Comparison of ENCODE assay signal across 8 mouse cellular contexts in the genomic region with DNA sequence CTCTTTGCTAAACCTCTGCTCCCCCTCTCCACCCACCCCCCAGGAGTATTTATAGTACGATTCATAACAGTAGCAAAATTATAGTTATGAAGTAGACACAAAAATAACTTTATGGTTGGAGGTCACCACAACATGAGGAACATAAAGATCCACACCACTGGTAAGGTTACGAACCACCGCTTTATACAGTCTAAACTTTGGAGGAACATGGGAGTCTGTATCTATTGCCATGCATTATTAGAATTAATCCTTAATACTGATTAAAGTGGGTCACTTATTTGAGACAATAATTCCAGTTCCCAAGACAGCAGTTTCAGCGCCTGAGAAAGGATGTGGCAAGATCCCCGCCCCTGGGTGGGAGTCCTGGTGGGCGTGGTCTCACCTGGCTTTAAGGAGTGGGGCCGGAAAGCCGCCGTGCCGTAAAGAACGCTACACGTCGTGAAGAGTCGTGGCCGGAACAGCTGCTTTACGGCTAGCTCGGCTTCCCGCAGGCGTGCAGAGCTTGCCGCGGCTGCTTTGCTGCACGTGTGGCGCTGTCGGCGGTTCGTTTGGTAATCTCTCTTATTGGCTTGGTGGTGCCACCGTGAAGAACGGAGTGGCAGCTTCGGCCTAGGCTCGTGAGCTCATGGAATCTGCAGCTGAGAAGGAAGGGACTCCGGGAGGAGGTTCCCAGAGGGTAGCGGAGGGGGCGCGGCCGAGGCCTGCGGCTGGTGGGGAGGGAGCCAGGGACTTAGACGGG. TPM values are rescaled to one million over a fixed set of nuclear protein-coding genes. Genes with fewer than 3 reads are reported as not detected.
DNase-seq lines count a peak whose midpoint lies in the region; ATAC-seq and TF ChIP-seq lines count a peak whose summit lies in the region.

TSS of gene Znhit6 (plus strand) at position 463 of the 739 bp plus-strand sequence.

- H3K4me3 ChIP-seq in hindbrain, embryonic 10.5 days, result peak within 1 kb of the TSS; percentile 88
- peak within 1 kb of the TSS; percentile 67 for H3K4me3 ChIP-seq in lung, postnatal 0 days (ENCODE audit: low read depth, low read length)

- H3K9me3 ChIP-seq in hindbrain, embryonic 10.5 days, result no peaks in the 10 kb centered on the region
- no peaks in the 10 kb centered on the region for H3K9me3 ChIP-seq in lung, postnatal 0 days (ENCODE audit: low read length)

- peak; percentile 93 for DNase-seq in MN1 (ENCODE audit: low spot score)
- peak; percentile 95 for DNase-seq in cerebellum, adult 9-10 months
- DNase-seq in hindbrain, embryonic 10.5 days (ENCODE audit: low spot score), result peak; percentile 95
- DNase-seq in layer of hippocampus, adult 9-11 months, result peak; percentile 95
- peak; percentile 97 for DNase-seq in lung, postnatal 0 days (ENCODE audit: low spot score)
- DNase-seq in ovary, postnatal 14 days (ENCODE audit: low spot score), result peak; percentile 87
- peak; percentile 95 for DNase-seq in thymus, postnatal 14 days

- peak within 1 kb of the TSS; percentile 33 for H3K9ac ChIP-seq in lung, postnatal 0 days (replicated peaks; ENCODE audit: low read depth)

- H3K4me1 ChIP-seq in hindbrain, embryonic 10.5 days (replicated peaks), result peaks cover 18% of the 10 kb centered on the region
- peaks cover 4% of the 10 kb centered on the region; the same call in 1 of the 2 replicates for H3K4me1 ChIP-seq in lung, postnatal 0 days (ENCODE audit: insufficient read depth, low read depth, low read length)

- H3K27ac ChIP-seq in hindbrain, embryonic 10.5 days, result peak within 1 kb of the TSS; percentile 82
- 0 out of 2 replicates have a peak within 1 kb of the TSS, but pooled peaks have one; percentile 26 for H3K27ac ChIP-seq in lung, postnatal 0 days (ENCODE audit: low read length)

- H3K4me2 ChIP-seq in lung, postnatal 0 days (replicated peaks; ENCODE audit: low read depth, low read length), result peak within 1 kb of the TSS; percentile 84

- no peak for TF ChIP-seq EP300 in lung, postnatal 0 days (IDR thresholded peaks at IDR 0.05)

- no peaks in the 10 kb centered on the region for H3K27me3 ChIP-seq in hindbrain, embryonic 10.5 days (ENCODE audit: insufficient read depth, poor library complexity, severe bottlenecking)
- H3K27me3 ChIP-seq in lung, postnatal 0 days (replicated peaks; ENCODE audit: insufficient read depth, low read length), result no peaks in the 10 kb centered on the region

- ATAC-seq in frontal cortex, adult (ENCODE audit: low TSS enrichment), result peak; percentile 96
- ATAC-seq in lung, postnatal 0 days, result peak; percentile 92

- 6% methylated on average over 37 of the region's 37 CpGs for WGBS in hindbrain, embryonic 10.5 days
- WGBS in lung, postnatal 0 days, result 6% methylated on average over 37 of the region's 37 CpGs

- peak; percentile 30 for TF ChIP-seq CTCF in lung, postnatal 0 days (IDR thresholded peaks at IDR 0.05)

- H3K36me3 ChIP-seq in hindbrain, embryonic 10.5 days, result peaks cover 34% of the 10 kb centered on the region
- H3K36me3 ChIP-seq in lung, postnatal 0 days (ENCODE audit: insufficient read depth, low read length), result 0 out of 2 replicates have a peak, but pooled peaks cover 5% of the 10 kb centered on the region

RNA-seq across cellular contexts. Expression of gene Znhit6, which starts in this region (rescaled TPM):
- polyA plus RNA-seq in hindbrain, embryonic 10.5 days (2016; fragmentation: Nextera tagmentation; extraction: Ambion mirVana), result 32.7 and 43.3 TPM in 2 replicates
- polyA plus RNA-seq in lung, postnatal 0 days (2015; fragmentation: Nextera tagmentation; extraction: Ambion mirVana), result 14.4 and 16.3 TPM in 2 replicates

Comparison
In these comparisons a context has a peak if more than half of its experiments do, and no peak if none do; other contexts are left out.
1. Peak in every context shown above with its lines: DNase-seq, ATAC-seq, H3K4me3 ChIP-seq and H3K27ac ChIP-seq.